Mouse (Mus musculus) c-Kit-positive CD71-positive TER-119-negative erythroid progenitor cells, embryonic 14.5 days (primary cell): ENCODE results near the gene Trpm3.
"Not testable (repeated sequence)": the region's sequence is repeated elsewhere in the genome, so short reads cannot be mapped to it uniquely, and the experiment has no call there.

ENCODE experiments used
- DNase-seq: peaks from one replicate; pipeline ENCODE4 v3.0.0-alpha.2; 2013; ENCODE audit warnings: low read depth

Gene Trpm3

DNA sequence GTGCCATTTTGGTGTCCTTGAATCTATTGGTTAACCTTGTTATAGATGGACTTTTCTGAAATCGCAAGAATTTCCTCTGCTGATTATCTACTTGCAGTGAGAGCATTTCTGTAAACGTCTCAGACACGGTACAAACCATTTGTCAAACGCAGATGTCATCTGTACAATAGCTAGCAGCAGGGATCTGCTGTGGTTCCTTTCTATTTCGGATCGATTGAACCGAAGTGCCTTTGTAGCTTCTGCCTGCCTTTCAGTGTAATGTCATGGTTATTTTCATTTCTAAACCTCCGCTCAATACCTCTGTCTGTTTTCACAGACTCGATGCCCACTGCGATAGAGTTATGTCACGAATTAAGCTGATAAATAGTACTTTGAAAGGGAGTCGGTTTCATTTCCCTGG lies 708.9 kb downstream of the Trpm3 start:
- DNase-seq: no peak

DNA sequence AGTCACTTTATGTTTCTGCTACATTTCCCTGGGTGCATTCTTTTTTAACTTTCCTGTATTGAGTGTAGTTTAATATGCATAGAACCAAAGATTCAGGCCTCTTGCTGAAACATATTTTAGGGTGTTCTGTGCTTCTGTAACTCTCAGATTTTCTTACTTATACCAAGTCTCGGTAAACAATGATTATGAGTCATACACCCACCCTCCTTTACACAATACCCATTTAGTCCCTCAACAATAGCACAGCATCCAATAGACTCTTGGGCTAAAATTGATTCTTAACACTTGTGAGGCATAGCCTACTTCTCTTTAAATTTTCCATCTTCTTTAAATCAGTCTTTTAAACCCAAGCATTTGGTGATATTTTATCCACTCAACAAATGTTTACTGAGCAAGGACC lies 709.4 kb downstream of the Trpm3 start:
- no peak for DNase-seq

DNA sequence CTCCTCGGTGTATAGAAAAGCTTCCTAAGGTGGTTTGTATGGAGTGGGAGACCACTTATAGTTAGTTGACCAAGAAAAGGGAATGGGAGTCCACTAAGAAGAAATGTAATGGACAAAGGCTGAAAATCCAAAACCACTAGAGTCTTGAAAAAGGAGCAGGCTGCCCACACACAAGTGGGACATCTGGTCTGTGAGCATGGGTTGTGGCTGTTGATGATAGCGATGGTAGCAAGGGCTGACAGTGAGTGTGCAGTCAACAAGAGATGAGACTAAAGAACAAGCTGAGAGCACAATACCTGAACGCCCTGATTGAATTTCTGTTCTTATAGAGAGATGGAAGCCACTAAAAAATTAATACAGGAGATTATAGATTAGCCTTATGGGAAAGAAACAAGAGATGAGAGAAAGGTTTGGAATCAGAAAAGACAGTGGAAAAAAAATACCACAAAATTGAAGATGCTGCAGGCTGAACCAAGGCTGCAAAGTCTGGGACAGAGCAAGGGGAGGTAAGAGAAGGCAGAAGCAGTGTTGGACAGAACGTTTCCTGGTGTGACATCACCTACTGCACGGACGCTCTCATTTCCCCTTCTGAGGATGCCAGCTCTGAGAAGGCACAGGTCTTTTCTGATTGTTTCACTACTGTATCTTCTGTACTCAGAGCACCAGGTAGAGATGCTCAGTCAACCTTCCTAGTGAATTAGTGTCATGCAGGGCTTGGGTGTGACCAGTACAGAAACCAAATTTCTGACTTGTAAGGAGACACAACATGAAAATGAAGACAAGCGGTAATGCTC lies 710.1 kb downstream of the Trpm3 start:
- DNase-seq: no peak

DNA sequence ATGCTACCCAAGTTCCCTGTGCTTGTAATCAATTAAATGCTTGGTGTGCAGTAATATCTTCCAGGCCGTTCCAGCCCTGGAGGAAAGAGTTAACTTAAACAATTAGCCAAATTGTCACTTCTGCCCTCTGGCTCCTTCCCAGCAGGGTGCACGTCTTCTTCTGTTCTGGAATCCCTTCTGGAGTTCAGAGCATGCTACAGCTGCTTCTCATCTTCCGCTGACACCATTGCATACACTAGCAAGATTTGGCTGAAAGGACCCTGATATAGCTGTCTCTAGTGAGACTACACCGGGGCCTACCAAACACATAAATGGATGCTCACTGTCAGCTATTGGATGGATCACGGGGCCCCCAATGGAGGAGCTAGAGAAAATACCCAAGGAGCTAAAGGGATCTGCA lies 712.6 kb downstream of the Trpm3 start:
- not testable (repeated sequence) for DNase-seq

DNA sequence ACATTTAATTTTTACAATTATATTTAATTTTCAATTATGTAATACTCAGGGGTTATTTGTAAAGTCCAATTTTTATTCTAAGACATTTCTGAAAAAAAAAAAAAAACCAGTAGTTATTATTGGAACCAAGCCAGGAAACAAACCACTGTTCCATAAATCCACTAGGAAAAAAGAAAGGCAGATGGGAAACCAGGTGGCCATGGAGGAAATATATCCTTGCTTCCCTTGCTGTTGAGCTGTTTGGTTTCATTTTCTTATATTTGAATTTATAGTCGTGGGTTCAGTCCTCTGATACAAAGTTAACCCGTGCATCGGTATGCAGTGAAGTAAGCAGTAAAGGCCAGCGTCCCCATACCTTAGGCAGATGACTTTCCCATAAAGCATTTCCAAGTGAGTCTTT lies 720.8 kb downstream of the Trpm3 start:
- DNase-seq: no peak

DNA sequence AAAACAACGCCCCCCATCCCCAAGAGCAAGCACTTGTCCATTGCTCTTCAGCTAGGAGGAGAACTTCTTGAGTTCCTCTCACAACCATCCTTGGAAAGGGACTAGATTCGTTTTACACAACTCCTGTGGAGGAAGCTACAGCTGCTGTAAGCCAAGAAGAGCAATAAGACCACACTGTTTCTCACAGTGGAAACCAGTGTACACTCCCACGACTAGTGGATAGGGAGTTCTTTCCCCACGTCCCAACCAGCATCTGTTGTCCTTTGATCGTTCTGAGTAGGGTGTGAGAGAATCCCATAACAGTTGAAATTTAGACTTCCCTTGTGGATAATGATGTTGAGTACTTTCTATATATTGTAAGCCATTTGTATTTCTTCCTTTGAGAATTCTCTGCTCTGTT lies 728.6 kb downstream of the Trpm3 start:
- no peak for DNase-seq

DNA sequence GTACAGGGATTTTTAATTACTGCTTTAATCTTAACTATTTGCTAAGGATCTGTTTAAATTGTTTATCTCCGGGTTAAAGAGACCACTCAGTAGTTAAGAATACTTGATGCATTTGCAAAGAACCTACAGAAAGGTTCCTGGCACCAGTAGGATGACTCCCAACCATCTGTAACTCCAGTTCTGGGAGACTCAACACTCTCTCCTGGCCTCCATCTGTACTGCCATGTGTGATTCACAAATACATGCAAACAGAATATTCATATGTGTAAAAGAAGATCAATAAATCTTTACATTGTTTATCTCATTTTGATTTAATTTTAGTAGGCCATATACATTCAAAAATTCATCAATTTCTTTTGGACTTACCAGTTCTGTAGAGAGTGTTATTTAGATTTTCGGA lies 731.0 kb downstream of the Trpm3 start:
- DNase-seq: no peak

DNA sequence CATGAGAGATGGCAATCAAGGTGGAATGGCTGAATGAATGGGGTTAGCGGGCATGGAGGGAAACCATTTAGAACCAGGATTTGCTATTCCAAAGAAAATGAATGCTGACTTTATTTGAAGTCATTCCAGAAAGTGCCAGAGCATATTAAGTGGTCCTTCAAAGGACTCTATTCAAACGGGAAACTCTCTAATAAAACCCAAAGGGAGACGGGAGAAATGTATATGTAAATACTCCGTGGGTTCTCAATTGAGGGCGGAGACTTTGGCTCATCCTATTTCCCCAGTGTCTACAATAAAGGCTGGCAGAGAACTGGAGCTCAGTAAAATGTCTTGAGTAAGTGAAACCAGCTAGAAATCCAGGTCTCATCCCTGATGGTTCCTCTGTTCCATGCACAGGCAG lies 733.6 kb downstream of the Trpm3 start:
- no peak for DNase-seq

DNA sequence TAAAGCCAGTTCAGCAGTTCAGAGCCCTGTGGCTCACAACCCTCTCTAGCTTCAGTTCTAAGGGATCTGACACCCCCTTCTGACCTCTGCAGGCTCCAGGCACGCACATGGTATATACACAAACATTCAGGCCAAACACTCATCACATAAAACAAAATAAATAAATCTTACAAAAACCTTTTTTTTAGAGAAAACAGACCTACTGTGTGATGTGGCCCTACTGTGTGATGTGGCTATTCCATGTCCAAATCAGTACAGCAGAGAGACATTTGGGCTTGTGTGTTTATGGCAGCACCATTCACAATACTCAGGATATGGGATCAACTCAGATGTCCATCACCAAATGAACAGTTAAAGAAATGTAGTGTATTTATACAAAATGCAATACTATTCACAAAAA lies 741.4 kb downstream of the Trpm3 start:
- no peak for DNase-seq

DNA sequence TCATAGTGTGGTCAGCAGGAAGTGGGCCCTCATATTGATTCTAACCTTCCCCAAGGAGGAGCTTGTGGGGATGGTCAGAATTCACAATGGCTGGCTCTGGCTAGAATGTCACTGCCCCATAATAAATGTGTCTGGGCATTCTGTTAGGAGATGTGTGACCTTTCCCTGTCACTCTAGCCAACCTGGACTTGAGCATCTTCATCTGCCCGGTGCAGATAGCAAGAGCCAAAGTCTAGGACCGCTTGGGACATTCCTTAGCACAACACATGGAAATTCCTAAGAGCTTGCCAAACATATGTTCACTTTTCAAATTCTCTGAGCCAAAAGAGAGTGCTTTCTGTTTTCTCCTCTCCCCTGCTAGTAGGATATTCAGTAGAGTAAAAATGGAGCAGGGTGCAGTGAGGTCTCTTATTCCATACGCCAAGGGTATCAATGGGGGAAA lies 743.8 kb downstream of the Trpm3 start:
- DNase-seq: no peak

DNA sequence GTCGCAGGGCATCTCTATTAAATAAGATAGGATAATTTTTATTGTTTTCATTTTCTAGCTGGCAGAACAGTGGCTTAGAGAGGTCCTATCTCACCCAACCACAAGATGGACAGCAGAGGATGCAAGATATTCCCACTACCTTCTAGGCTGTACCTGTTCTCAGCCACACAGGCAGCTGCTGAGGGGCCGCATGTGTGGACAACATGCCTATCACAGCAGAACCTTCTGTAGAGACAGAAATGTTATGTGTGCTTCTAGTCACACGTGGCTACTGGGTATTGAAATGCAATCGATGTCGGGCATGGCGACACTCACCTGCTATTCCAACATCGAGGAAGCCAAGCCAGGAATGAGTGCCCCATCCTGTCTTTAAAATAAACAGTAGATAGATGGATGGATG lies 744.3 kb downstream of the Trpm3 start:
- DNase-seq: no peak

DNA sequence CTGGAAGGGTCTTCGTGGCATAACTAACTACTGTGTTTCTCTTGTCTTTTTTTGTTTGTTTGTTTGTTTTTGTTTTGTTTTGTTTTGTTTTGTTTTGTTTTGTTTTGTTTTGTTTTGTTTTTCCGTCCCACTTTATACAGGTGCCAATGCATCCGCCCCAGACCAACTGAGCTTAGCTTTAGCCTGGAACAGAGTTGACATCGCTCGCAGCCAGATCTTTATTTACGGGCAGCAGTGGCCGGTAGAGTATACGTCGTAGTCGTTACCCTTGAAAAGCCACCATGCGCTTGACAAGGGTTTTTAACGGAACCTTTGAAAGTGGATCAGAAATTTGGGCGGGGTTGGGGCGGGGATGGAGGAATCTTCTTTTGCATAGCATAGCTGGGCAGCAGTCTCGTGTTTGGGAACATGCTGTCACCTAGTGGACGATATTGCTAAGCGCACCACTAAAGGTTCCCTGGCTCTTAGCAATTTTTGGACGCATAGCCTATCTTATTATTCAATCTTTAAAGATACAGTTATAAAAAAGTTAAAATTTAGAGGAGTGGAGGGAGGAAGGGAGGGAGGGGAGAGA lies 745.0 kb downstream of the Trpm3 start:
- DNase-seq: peak; percentile 33

DNA sequence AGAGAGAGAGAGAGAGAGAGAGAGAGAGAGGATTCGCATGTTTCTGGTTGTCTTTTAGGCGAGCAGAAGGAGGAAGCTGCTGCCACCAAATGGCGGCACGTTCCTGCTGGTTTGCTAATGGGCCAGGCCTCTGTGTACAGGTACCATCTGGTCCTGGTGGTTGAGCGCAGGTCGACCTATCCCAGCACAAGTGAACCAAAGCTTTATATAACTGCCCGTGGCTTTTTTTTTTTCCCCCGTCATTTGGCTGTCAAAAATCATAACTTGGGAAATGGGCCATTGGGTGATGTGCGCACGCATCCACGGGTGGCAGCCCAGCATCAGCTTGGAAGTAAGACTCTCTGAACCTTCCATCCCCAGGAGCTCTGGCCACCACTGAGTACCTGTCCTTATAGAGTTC lies 745.5 kb downstream of the Trpm3 start:
- no peak for DNase-seq

DNA sequence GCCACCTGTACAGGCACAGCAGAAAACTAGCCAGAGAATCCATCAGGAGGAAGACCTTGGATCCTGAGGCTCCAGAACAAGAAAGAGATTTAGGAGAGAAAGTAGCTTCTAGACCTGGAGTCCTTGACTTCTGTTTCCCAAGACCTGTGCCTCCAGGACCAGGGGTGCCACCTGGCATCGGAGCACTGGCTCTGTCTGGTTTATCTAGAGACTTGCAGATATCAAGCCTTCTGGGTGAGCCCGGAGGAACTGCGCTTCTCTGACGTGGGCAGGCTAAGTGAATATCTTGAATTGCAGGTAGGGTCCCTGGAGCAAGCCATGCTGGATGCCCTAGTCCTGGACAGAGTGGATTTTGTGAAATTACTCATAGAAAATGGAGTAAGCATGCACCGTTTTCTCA lies 746.2 kb downstream of the Trpm3 start:
- no peak for DNase-seq

DNA sequence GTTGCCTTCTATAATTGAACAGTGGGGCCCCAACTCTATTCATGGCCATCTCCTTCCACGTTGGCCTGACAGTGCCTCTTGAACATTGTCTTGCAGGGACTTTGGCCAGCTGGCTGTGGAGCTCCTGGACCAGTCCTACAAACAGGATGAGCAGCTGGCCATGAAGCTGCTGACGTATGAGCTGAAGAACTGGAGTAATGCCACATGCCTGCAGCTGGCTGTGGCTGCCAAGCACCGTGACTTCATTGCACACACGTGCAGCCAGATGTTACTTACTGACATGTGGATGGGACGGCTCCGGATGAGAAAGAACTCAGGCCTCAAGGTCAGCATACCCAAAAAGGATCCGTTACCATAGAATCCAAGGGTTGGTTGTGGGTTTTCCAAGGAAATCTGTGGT lies 763.0 kb downstream of the Trpm3 start:
- no peak for DNase-seq

DNA sequence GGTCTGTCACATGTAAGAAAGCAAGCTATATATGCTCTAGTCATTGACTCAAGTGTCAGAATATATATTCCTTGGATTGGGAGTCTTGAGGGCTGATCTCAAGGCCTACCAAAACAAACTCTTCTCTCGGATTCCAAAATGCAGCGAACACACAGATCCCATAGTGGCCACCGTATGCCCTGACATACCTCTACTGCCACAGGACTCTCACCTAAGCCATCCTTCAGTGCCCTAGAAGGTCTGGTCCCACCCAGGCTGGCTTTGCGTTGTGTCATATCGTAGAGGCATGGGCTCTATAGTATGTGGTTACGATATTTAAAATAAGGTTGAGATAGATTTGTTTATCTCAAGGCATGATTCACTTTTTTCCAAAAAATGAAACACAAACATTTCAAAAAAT lies 763.5 kb downstream of the Trpm3 start:
- no peak for DNase-seq

DNA sequence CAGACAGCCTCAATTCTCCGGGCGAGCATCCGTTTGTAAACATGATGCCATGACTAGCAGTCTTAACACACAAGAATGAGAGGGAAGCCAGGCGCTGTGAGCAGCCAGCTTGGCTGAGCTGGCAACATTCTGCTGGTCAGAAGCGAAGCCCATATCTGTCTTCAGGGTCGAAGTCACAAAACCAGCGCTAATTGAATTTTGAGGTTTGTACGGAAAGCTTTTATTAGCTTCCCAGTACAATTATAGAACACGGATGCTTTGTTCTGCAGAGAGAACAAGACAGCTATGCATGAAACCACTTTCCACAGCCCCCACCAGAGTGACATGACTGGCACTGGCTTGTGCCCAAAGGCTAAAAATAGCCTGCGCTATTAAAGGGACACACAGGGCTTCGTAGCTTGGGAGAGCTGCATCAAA lies 766.2 kb downstream of the Trpm3 start:
- no peak for DNase-seq

DNA sequence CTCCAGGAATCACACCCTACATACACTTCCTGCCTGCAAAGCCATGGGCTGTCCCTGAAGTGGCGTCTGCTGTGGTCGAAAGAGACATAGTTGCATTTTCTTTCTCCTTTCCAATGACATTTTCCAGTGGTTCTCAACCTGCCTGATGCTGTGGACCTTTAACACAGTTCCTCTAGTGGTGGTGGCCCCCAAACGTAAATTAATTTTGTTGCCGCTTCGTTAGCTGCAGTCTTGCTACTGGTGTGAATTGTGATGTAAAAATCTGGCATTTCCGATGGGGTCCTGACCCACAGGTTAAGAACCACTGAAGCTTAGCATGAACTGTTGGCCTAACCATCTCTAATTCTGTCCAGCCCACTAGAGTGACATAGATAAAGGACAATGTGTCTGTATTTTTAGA lies 771.8 kb downstream of the Trpm3 start:
- DNase-seq: no peak

DNA sequence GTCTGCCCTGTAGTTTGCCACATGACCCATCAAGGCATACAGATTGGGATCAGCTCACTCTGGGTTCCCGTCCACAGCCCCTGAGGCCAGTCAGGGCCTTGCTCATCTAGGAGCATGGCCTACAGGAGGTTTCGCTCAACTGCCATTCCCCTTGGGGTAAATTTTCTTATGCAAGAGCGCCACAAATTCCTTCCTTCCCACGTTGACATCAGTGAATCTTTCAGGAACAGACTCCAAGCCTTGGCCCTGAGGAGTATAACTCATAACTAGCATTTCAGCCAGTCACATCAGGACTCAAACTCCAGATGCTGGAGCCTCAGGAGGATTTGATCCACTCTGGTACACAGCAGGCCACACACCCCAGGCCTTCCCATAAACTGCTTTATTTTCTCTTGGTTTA lies 774.1 kb downstream of the Trpm3 start:
- DNase-seq: no peak

DNA sequence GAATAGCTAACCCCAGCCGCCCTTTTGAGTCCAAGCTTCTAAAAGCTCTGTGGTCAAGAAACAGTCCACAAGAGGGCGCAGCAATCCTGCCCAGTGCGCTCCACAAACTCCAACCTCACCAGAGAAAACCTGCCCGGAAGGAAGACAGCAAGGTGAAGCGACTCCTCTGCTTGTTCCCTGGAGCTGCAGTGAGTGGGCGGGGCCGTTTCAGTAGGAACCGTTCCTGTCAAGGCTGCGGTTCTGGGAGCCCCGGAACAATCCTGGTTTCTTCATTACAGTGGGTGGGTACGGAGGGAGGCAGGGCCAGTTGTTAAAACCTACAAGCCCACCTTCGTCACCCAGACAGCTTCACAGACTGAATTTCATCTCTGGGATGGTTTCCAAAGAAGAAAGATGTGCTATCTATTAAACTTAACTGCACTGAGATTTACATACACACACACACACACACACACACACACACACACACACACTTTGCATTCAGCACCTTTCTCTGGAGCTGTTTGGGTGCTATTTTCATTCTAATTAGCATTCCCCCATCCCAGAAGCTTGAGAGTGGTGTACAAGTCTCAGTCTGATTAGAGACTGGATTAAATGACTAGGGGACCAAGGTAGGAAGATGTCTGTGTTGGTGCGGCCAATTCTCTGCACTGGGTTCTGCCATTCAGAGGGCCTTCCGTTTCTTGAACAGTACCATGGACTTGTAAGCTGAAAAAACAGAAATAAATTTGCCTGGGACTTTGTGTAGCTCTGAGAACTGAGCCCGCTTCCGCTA lies 777.2 kb downstream of the Trpm3 start:
- DNase-seq: peak; percentile 48

DNA sequence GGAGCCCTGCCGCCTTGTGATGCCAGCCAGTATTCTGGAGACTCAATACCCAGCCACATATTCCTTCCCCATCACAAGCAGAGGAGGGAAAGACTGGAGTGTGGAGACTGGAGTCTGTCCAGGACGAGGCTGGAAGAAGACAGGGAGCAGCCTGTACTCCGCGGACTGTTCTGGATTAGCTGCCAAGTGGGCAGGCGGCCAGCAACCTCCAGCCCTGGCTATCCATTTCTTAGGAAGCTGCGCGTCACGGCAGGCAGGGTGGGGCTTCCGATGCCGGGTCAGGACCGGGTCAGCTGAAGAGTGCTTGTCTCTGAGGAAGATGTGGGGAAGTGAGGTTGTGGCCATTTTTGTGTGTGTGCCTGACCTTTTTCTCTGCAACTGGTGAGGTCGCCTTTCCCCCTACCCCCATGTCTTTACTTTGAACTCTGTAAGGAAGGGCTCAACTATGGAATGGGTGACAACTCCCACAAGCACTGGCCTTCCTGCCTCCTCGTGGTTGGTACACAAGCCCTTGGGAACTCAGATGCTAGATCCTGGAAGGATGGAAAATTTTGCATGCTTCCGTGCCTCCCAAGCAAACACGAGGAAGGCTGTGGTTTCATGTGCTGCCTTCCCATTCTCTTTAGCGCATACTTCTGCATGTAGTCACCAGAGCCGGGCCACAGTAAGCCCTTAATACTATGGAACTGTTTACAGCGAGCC lies 777.9 kb downstream of the Trpm3 start:
- DNase-seq: no peak

DNA sequence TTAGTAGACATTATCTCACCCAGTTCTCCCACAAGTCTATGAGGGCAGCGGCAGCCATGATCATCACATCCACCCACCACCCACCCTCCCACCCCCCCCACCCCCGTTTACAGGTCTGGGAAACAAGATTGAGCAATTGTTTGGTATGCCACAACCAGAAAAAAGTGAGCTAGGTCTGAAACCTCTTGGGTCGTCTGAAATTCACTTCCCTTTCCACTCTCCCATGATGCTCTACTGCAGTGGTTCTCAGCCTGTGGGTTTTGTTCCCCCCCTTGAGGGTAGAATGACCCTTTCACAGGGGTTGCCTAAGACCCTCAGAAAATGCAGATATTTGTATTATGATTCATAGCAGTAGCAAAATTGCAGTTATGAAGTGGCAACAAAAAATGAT lies 778.5 kb downstream of the Trpm3 start:
- no peak for DNase-seq

DNA sequence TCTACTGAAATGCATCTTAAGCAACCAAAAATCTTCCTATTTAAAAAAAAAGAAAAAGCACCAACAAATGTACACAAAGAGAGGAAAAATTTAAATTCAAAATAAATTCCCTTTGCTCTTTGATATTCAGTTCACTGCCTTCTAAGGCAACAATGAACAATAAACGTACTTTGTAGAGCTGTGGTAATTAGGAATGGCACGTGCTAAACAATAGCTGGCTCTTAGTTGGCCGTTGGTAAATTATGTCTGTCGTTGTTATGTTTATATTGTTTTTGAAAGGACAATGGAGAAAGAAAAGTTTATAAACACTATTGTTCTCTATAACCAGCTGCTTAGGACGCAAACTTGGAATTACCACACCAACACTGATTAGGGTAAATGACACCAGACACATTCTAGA lies 782.1 kb downstream of the Trpm3 start:
- no peak for DNase-seq
